Mouse (Mus musculus) neural tube, embryonic 12.5 days (tissue): ENCODE results near the gene Ttc28. TPM values are rescaled to one million over a fixed set of nuclear protein-coding genes. Genes with fewer than 3 reads are reported as not detected.

ENCODE experiments used
- microRNA counts: library from miRNA; unstranded; fragments of <30 nt; microRNA quantifications from one replicate; lab custom pipeline; 2017
- microRNA-seq: library from miRNA; unstranded; fragments of <30 nt; microRNA quantifications from one replicate; pipeline ENCODE4, GENCODE M21; 2017
- polyA plus RNA-seq: library from polyadenylated mRNA; unstranded; fragments of >200 nt; fragmentation: Nextera tagmentation; extraction: Ambion mirVana; gene quantifications from 2 replicates; pipeline ENCODE4 v1.2.1, GENCODE M21; 2016

The Ttc28 gene
- polyA plus RNA-seq, 1 experiment from 2014 or later, result 21.8 TPM

MicroRNAs encoded within 50 kb of the gene (microRNA counts, 519-probe panel; counts per million panel counts)
- microRNA mmu-miR-701 (lab: Ali Mortazavi, UCI), result 342 counts per million, percentile 67 among the panel's probes with 10 or more counts

Small RNA genes lying within 50 kb of the gene (microRNA-seq; reads per million reads assigned to microRNA genes)
- gene Mir701, result 110 reads per million, percentile 54 among the genes with 10 or more reads in this experiment

Other genes starting within 250 kb of the Ttc28 start
- 49.2 and 50.4 TPM in 2 replicates for gene Noc4l, start 226.4 kb upstream of the Ttc28 start, polyA plus RNA-seq
- gene Ddx51, start 226.4 kb upstream of the Ttc28 start, polyA plus RNA-seq, result 32.1 and 33.9 TPM in 2 replicates
- 53.1 and 57.2 TPM in 2 replicates for gene Ep400, start 109.1 kb upstream of the Ttc28 start, polyA plus RNA-seq
- 25.0 and 26.5 TPM in 2 replicates for gene Pus1, start 99.1 kb upstream of the Ttc28 start, polyA plus RNA-seq
- 36.2 and 37.2 TPM in 2 replicates for gene Ulk1, start 69.7 kb upstream of the Ttc28 start, polyA plus RNA-seq
- 17.0 and 20.4 TPM in 2 replicates for gene Hscb, start 40.0 kb upstream of the Ttc28 start, polyA plus RNA-seq
- 18.4 and 20.9 TPM in 2 replicates for gene Chek2, start 39.8 kb upstream of the Ttc28 start, polyA plus RNA-seq